In genomic region chrX:101878546-101878945, GRCm38 (mm10) we compare ENCODE assay signal across 31 mouse cellular contexts. TPM values are rescaled to one million over a fixed set of nuclear protein-coding genes. Genes with fewer than 3 reads are reported as not detected.
DNase-seq lines count a peak whose midpoint lies in the region; ATAC-seq lines count a peak whose summit lies in the region.
"Had no signal": no experiment of that assay in that cellular context is flagged by ENCODE, and none has a peak within 500 bp of the region (broad histone marks: within the 10 kb centered on the region; RNA-seq: fewer than 3 reads in every experiment).

No protein-coding gene starts in this region.

- no peak overlapping the region for H3K4me3 ChIP-seq in midbrain, embryonic 16.5 days (ENCODE audit: low read depth, low read length)
- H3K4me3 ChIP-seq: embryonic facial prominence, embryonic 13.5 days; erythroblast, embryonic 14.5 days; gastrocnemius, adult 2 months; heart, adult 2 months; hindbrain, embryonic 10.5 days; hindbrain, embryonic 15.5 days; intestine, embryonic 15.5 days; liver, embryonic 12.5 days; midbrain, embryonic 13.5 days; neural tube, embryonic 12.5 days had no signal

- DNase-seq in CD4-positive helper T cell, adult 2 months (ENCODE audit: low read depth, low spot score): peak; percentile 28
- DNase-seq in induced T-regulatory cell, adult 2 months (ENCODE audit: low read depth): peak; percentile 35
- peak; percentile 2 for DNase-seq in thymus, postnatal 25 days
- no peak for DNase-seq in B cell, adult 2 months
- no peak for DNase-seq in heart, adult 9 months (ENCODE audit: low spot score in 2 of 2)
- DNase-seq: adrenal gland, adult 8-10 months; cerebellum, adult 11 months; cerebellum, adult 9-11 months; gastrocnemius, adult 2 months; gastrocnemius, postnatal 36 days; heart, adult 2 months; heart, postnatal 14 days; kidney, postnatal 36 days; left cerebral cortex, postnatal 4 days; liver, postnatal 0 days; lung, postnatal 10 days; right cerebral cortex, adult 18-20 months; right cerebral cortex, postnatal 4 days had no signal

- H3K9me3 ChIP-seq in midbrain, embryonic 16.5 days (replicated peaks; ENCODE audit: control insufficient read depth, low read length, poor library complexity, severe bottlenecking): no peaks in the 10 kb centered on the region
- H3K9me3 ChIP-seq: embryonic facial prominence, embryonic 13.5 days; hindbrain, embryonic 10.5 days; hindbrain, embryonic 15.5 days; intestine, embryonic 15.5 days; liver, embryonic 12.5 days; midbrain, embryonic 13.5 days; neural tube, embryonic 12.5 days had no signal

- H3K36me3 ChIP-seq in midbrain, embryonic 16.5 days (ENCODE audit: control insufficient read depth, insufficient read depth, low read length): no peaks in the 10 kb centered on the region
- H3K36me3 ChIP-seq: embryonic facial prominence, embryonic 13.5 days; hindbrain, embryonic 10.5 days; hindbrain, embryonic 15.5 days; intestine, embryonic 15.5 days; liver, embryonic 12.5 days; midbrain, embryonic 13.5 days; neural tube, embryonic 12.5 days had no signal

- 73% methylated on average over 4 of the region's 4 CpGs for whole genome bisulfite sequencing in midbrain, embryonic 16.5 days

- no peak overlapping the region for H3K27ac ChIP-seq in midbrain, embryonic 16.5 days (ENCODE audit: low read length)
- H3K27ac ChIP-seq: embryonic facial prominence, embryonic 13.5 days; gastrocnemius, adult 2 months; heart, adult 2 months; hindbrain, embryonic 10.5 days; hindbrain, embryonic 15.5 days; intestine, embryonic 15.5 days; liver, embryonic 12.5 days; macrophage; midbrain, embryonic 13.5 days; neural tube, embryonic 12.5 days; stomach, postnatal 0 days had no signal

- H3K27me3 ChIP-seq in midbrain, embryonic 16.5 days (ENCODE audit: control insufficient read depth, insufficient read depth, low read depth, low read length): peaks cover 5% of the 10 kb centered on the region

- H3K4me2 ChIP-seq in midbrain, embryonic 16.5 days (ENCODE audit: low read length): no peak overlapping the region
- H3K4me2 ChIP-seq: embryonic facial prominence, embryonic 13.5 days; hindbrain, embryonic 15.5 days; intestine, embryonic 15.5 days; liver, embryonic 12.5 days; midbrain, embryonic 13.5 days; neural tube, embryonic 12.5 days had no signal

- H3K4me1 ChIP-seq in midbrain, embryonic 16.5 days (ENCODE audit: control insufficient read depth, insufficient read depth, low read length): no peaks in the 10 kb centered on the region
- H3K4me1 ChIP-seq: embryonic facial prominence, embryonic 13.5 days; hindbrain, embryonic 15.5 days; intestine, embryonic 15.5 days; midbrain, embryonic 13.5 days; neural tube, embryonic 12.5 days had no signal

- H3K9ac ChIP-seq in midbrain, embryonic 16.5 days (ENCODE audit: low read depth, low read length): no peak overlapping the region
- H3K9ac ChIP-seq: embryonic facial prominence, embryonic 13.5 days; hindbrain, embryonic 15.5 days; intestine, embryonic 15.5 days; liver, embryonic 12.5 days; liver, postnatal 0 days; midbrain, embryonic 13.5 days; neural tube, embryonic 12.5 days had no signal

- peak; percentile 57 for ATAC-seq in CD4-positive, CD25-positive, alpha-beta regulatory T cell, adult 4 months
- ATAC-seq in midbrain, embryonic 16.5 days: no peak
- ATAC-seq: forebrain, embryonic 16.5 days; intestine, embryonic 15.5 days; liver, embryonic 12.5 days; liver, postnatal 0 days; midbrain, embryonic 13.5 days had no signal

RNA-seq across cellular contexts. Expression of gene Nhsl2, which starts 29.4 kb away (rescaled TPM):
- polyA plus RNA-seq in CD4-positive, CD25-positive, alpha-beta regulatory T cell, adult 4 months (2017; shearing (Covaris generic)): 1 to 10 TPM; 1.4 to 2.2 TPM
- 6.0 and 8.3 TPM in 2 replicates for polyA plus RNA-seq in midbrain, embryonic 16.5 days (2015; fragmentation: Nextera tagmentation; extraction: Ambion mirVana)
- polyA plus RNA-seq: erythroblast, embryonic 14.5 days had no signal

Comparison
In these comparisons a context has a peak if more than half of its experiments do, and no peak if none do; other contexts are left out.
1. DNase-seq: peak in CD4-positive helper T cell, adult 2 months (single experiment), induced T-regulatory cell, adult 2 months (single experiment) and thymus, postnatal 25 days (single experiment); none in B cell, adult 2 months (0 of 2) and heart, adult 9 months (0 of 2).